Mouse (Mus musculus): ENCODE results near the gene Slc22a20.

DNA sequence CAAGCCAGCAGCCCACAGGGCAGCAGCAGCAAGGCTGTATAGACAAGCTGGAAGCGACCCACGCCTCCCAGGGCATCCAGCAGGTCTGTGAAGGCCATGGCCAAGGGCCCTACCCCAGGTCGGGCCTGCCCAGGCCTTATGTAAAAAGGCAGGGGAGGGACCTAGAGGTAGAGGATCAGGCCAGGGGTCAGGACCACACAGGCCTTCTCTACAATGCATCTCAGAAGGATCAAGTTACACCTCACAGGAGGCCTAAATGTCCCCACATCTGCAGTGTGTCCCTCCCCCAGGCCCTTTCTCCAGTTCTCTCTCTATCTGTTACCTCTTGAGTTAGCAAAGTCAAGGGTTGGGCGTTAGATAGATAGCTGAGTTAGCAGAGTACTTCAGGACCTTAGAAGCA lies at the start of gene Slc22a20:
- TF ChIP-seq POLR2A (IDR thresholded peaks at IDR 0.05; ENCODE audit: low read depth, low read length) (no peak), CTCF (conservative IDR thresholded peaks at IDR 0.05; ENCODE audit: insufficient read depth, insufficient read length, low read depth, low read length) (no peak)

Data from kidney, adult 2 months (tissue).